Mouse (Mus musculus) lung, postnatal 0 days (tissue): ENCODE results near the gene Gpc6.

ENCODE experiments used
- CTCF ChIP-seq: IDR thresholded peaks from 2 replicates; pipeline ENCODE4 v1.5.1; 2016; ENCODE audit warnings: antibody characterized with exemption, mild to moderate bottlenecking
- EP300 ChIP-seq: IDR thresholded peaks from 2 replicates; pipeline ENCODE4 v1.6.1; 2016; ENCODE audit warnings: antibody characterized with exemption, mild to moderate bottlenecking, control low read depth

DNA sequence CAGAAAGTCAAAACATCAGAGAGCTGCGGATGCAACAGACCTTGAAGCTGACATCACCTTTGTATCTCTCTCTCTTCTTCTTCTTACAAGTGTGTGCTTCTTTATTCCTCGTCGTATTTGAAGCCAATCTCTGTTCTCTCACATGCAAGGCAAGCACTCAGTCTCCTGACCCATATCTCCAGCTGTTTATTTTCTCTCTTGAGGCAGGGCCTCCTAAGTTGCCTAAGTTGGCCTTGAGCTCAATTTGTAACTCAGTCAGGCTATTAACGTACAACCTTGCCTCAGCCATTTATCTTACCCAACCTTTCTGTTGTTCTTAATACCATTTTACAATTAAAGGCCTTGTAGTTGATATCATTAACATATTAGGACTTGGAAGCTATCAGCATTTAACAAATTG, 637.0 kb downstream of the Gpc6 start:
- TF ChIP-seq CTCF = no peak
- TF ChIP-seq EP300 = no peak
